Mouse (Mus musculus): ENCODE measurements around the gene AF067061. TPM values are rescaled to one million over a fixed set of nuclear protein-coding genes. Genes with fewer than 3 reads are reported as not detected.
"Not testable (repeated sequence)": the region's sequence is repeated elsewhere in the genome, so short reads cannot be mapped to it uniquely, and the experiment has no call there.

AF067061 gene
- not detected in 2 replicates for polyA plus RNA-seq (2015; fragmentation: Nextera tagmentation; extraction: Ambion mirVana)

- WGBS = 79% methylated on average over 2 of the region's 2 CpGs
- not testable (repeated sequence) for ATAC-seq (ENCODE audit: insufficient number of reproducible peaks, insufficient read depth, low FRiP score, low TSS enrichment, low read depth); H3K9me3 ChIP-seq; H3K36me3 ChIP-seq; H3K27me3 ChIP-seq; H3K4me3 ChIP-seq; H3K4me1 ChIP-seq; H3K9ac ChIP-seq; H3K4me2 ChIP-seq; H3K27ac ChIP-seq
These were observed at the start of gene AF067061 for GRCm38 (mm10) chr13:120262870-120263269. AF067061 (plus strand) TSS chr13:120263114.

- no CpG with 5 or more reads among the region's 2 CpGs for WGBS
These were observed 47.1 kb upstream of the AF067061 start, which contains the start of gene Gm21762 for GRCm38 (mm10) chr13:120215847-120216246. Gm21762 (minus strand) TSS chr13:120215947.

GRCm38 (mm10) chr13:120220922-120221321, 42.0 kb upstream of the AF067061 start:
- not testable (repeated sequence) for ATAC-seq (ENCODE audit: insufficient number of reproducible peaks, insufficient read depth, low FRiP score, low TSS enrichment, low read depth); H3K27ac ChIP-seq; H3K36me3 ChIP-seq; H3K4me3 ChIP-seq; H3K4me1 ChIP-seq; H3K9me3 ChIP-seq; H3K27me3 ChIP-seq; H3K4me2 ChIP-seq; H3K9ac ChIP-seq
- 93% methylated on average over 5 of the region's 5 CpGs for WGBS

More at GRCm38 (mm10) chr13:120215847-120216246, 47.1 kb upstream of the AF067061 start, which contains the start of gene Gm21762:
- not testable (repeated sequence) for H3K4me2 ChIP-seq; H3K36me3 ChIP-seq; H3K9ac ChIP-seq; H3K27ac ChIP-seq; H3K27me3 ChIP-seq; H3K9me3 ChIP-seq; H3K4me3 ChIP-seq; ATAC-seq (ENCODE audit: insufficient number of reproducible peaks, insufficient read depth, low FRiP score, low TSS enrichment, low read depth); H3K4me1 ChIP-seq

- H3K4me1 ChIP-seq; ATAC-seq (ENCODE audit: insufficient number of reproducible peaks, insufficient read depth, low FRiP score, low TSS enrichment, low read depth); H3K9ac ChIP-seq; H3K27ac ChIP-seq; H3K4me3 ChIP-seq; H3K9me3 ChIP-seq; H3K4me2 ChIP-seq; H3K36me3 ChIP-seq; H3K27me3 ChIP-seq: not testable (repeated sequence)
- 94% methylated on average over 16 of the region's 25 CpGs for WGBS
These were observed 39.8 kb upstream of the AF067061 start for GRCm38 (mm10) chr13:120223012-120223659.

- H3K27ac ChIP-seq; H3K4me3 ChIP-seq; ATAC-seq (ENCODE audit: insufficient number of reproducible peaks, insufficient read depth, low FRiP score, low TSS enrichment, low read depth); H3K9me3 ChIP-seq; H3K4me1 ChIP-seq; H3K4me2 ChIP-seq; H3K27me3 ChIP-seq; H3K9ac ChIP-seq; H3K36me3 ChIP-seq: not testable (repeated sequence)
- WGBS = 96% methylated on average over 17 of the region's 17 CpGs
These were observed 31.1 kb upstream of the AF067061 start for GRCm38 (mm10) chr13:120231798-120232197.

GRCm38 (mm10) chr13:120232447-120233049, 30.4 kb upstream of the AF067061 start:
- not testable (repeated sequence) for H3K9ac ChIP-seq

GRCm38 (mm10) chr13:120238811-120239210, 24.1 kb upstream of the AF067061 start, which contains the start of gene Gm21731:
Gm21731 (plus strand) TSS chr13:120239111.
- not testable (repeated sequence) for H3K9me3 ChIP-seq; H3K27me3 ChIP-seq; H3K4me2 ChIP-seq; H3K4me3 ChIP-seq; H3K36me3 ChIP-seq; H3K9ac ChIP-seq; ATAC-seq (ENCODE audit: insufficient number of reproducible peaks, insufficient read depth, low FRiP score, low TSS enrichment, low read depth); H3K4me1 ChIP-seq; H3K27ac ChIP-seq

More at GRCm38 (mm10) chr13:120232447-120233049, 30.4 kb upstream of the AF067061 start:
- not testable (repeated sequence) for ATAC-seq (ENCODE audit: insufficient number of reproducible peaks, insufficient read depth, low FRiP score, low TSS enrichment, low read depth); H3K27ac ChIP-seq; H3K4me3 ChIP-seq; H3K9me3 ChIP-seq; H3K36me3 ChIP-seq; H3K4me2 ChIP-seq; H3K4me1 ChIP-seq; H3K27me3 ChIP-seq
- 75% methylated on average over 14 of the region's 25 CpGs for WGBS

GRCm38 (mm10) chr13:120251208-120251924, 11.5 kb upstream of the AF067061 start:
- H3K4me3 ChIP-seq; H3K9me3 ChIP-seq; ATAC-seq (ENCODE audit: insufficient number of reproducible peaks, insufficient read depth, low FRiP score, low TSS enrichment, low read depth); H3K9ac ChIP-seq; H3K4me2 ChIP-seq; H3K36me3 ChIP-seq; H3K27ac ChIP-seq; H3K27me3 ChIP-seq; H3K4me1 ChIP-seq: not testable (repeated sequence)
- WGBS = 77% methylated on average over 2 of the region's 3 CpGs

- H3K36me3 ChIP-seq; H3K9me3 ChIP-seq; H3K4me2 ChIP-seq; H3K27ac ChIP-seq; H3K27me3 ChIP-seq; H3K4me3 ChIP-seq; ATAC-seq (ENCODE audit: insufficient number of reproducible peaks, insufficient read depth, low FRiP score, low TSS enrichment, low read depth); H3K9ac ChIP-seq; H3K4me1 ChIP-seq: not testable (repeated sequence)
- WGBS = 83% methylated on average over 3 of the region's 3 CpGs
These were observed 3.9 kb upstream of the AF067061 start for GRCm38 (mm10) chr13:120258817-120259658.

GRCm38 (mm10) chr13:120259718-120260117, 3.2 kb upstream of the AF067061 start:
- not testable (repeated sequence) for H3K27me3 ChIP-seq; H3K4me2 ChIP-seq; H3K9ac ChIP-seq; H3K36me3 ChIP-seq; H3K4me1 ChIP-seq; H3K27ac ChIP-seq; H3K4me3 ChIP-seq; H3K9me3 ChIP-seq; ATAC-seq (ENCODE audit: insufficient number of reproducible peaks, insufficient read depth, low FRiP score, low TSS enrichment, low read depth)
- WGBS = 73% methylated on average over 3 of the region's 3 CpGs

GRCm38 (mm10) chr13:120277837-120278236, 14.9 kb downstream of the AF067061 start:
- H3K9me3 ChIP-seq; H3K4me2 ChIP-seq; H3K36me3 ChIP-seq; H3K9ac ChIP-seq; H3K4me3 ChIP-seq; ATAC-seq (ENCODE audit: insufficient number of reproducible peaks, insufficient read depth, low FRiP score, low TSS enrichment, low read depth); H3K27me3 ChIP-seq; H3K27ac ChIP-seq; H3K4me1 ChIP-seq: not testable (repeated sequence)
- 23% methylated on average over 2 of the region's 2 CpGs for WGBS
